Mouse (Mus musculus) lung, postnatal 0 days (tissue): Measurements from ENCODE around the gene Ttll8. TPM values are rescaled to one million over a fixed set of nuclear protein-coding genes. Genes with fewer than 3 reads are reported as not detected.

Source experiments
- ATAC-seq: fragments of 200-750 bp; cut with Nextera tagmentation; 2 replicates; pipeline ENCODE4 v1.8.0; 2017; ENCODE audit warnings: moderate library complexity
- DNase-seq: peaks from one replicate; pipeline ENCODE4 v3.0.0-alpha.2; 2016; ENCODE audit warnings: low spot score
- H3K27ac ChIP-seq: fragments of 300-500 bp; sonication (generic); 2 replicates; pipeline ENCODE4 v1.5.1; 2014; ENCODE audit warnings: antibody characterized with exemption, mild to moderate bottlenecking, low read length, mixed read lengths
- H3K27me3 ChIP-seq: fragments of 300-500 bp; sonication (generic); replicated peaks from 2 replicates; pipeline ENCODE4 v1.6.1; 2014; ENCODE audit warnings: low read length, mixed read lengths; ENCODE audit not compliant: insufficient read depth
- H3K36me3 ChIP-seq: fragments of 300-500 bp; sonication (generic); 2 replicates; pipeline ENCODE4 v1.6.1; 2014; ENCODE audit warnings: low read length, mixed read lengths; ENCODE audit not compliant: insufficient read depth
- H3K4me1 ChIP-seq: fragments of 300-500 bp; sonication (generic); 2 replicates; pipeline ENCODE4 v1.6.1; 2014; ENCODE audit warnings: antibody characterized with exemption, low read depth, low read length, mixed read lengths; ENCODE audit not compliant: insufficient read depth
- H3K4me2 ChIP-seq: fragments of 300-500 bp; sonication (generic); replicated peaks from 2 replicates; pipeline ENCODE4 v1.6.1; 2014; ENCODE audit warnings: low read depth, mild to moderate bottlenecking, low read length, moderate library complexity, mixed read lengths
- H3K4me3 ChIP-seq: fragments of 300-500 bp; sonication (generic); 2 replicates; pipeline ENCODE4 v1.5.1; 2014; ENCODE audit warnings: low read depth, low read length
- H3K9ac ChIP-seq: fragments of 300-500 bp; sonication (generic); replicated peaks from 2 replicates; pipeline ENCODE4 v1.6.1; 2014; ENCODE audit warnings: low read depth, mild to moderate bottlenecking
- H3K9me3 ChIP-seq: fragments of 300-500 bp; sonication (generic); 2 replicates; pipeline ENCODE4 v1.6.1; 2016; ENCODE audit warnings: low read length, mixed read lengths
- CTCF ChIP-seq: IDR thresholded peaks from 2 replicates; pipeline ENCODE4 v1.5.1; 2016; ENCODE audit warnings: antibody characterized with exemption, mild to moderate bottlenecking
- EP300 ChIP-seq: IDR thresholded peaks from 2 replicates; pipeline ENCODE4 v1.6.1; 2016; ENCODE audit warnings: antibody characterized with exemption, mild to moderate bottlenecking, control low read depth
- WGBS: fragments of 180-500 bp; shearing (Covaris S2); extraction: QIAGEN DNeasy Blood & Tissue Kit; methylation state at CpG from one replicate; pipeline ENCODE4 v1.1.7; 2014; 5-methylcytosine and 5-hydroxymethylcytosine counted together
- polyA plus RNA-seq: library from polyadenylated mRNA; unstranded; fragments of >200 nt; fragmentation: Nextera tagmentation; extraction: Ambion mirVana; gene quantifications from 2 replicates; pipeline ENCODE4 v1.2.1, GENCODE M21; 2015

The Ttll8 gene
- polyA plus RNA-seq, 1 experiment from 2014 or later: 0.06 TPM

GRCm38 (mm10) chr15:88856613-88857012 is 97.6 kb downstream of the Ttll8 start:
- WGBS: 85% methylated on average over 5 of the region's 5 CpGs

GRCm38 (mm10) chr15:88855896-88856417 is 98.3 kb downstream of the Ttll8 start:
- no peak for DNase-seq
- H3K4me2 ChIP-seq: no peak overlapping the region
- no peak overlapping the region for H3K4me3 ChIP-seq
- H3K9me3 ChIP-seq: no peaks in the 10 kb centered on the region
- no peak overlapping the region for H3K9ac ChIP-seq
- no peaks in the 10 kb centered on the region for H3K36me3 ChIP-seq
- ATAC-seq: no peak
- peak overlapping the region; percentile 82 for H3K27ac ChIP-seq
- no peak for TF ChIP-seq EP300
- no peak for TF ChIP-seq CTCF
- no peaks in the 10 kb centered on the region for H3K27me3 ChIP-seq
- 56% methylated on average over 6 of the region's 6 CpGs for WGBS
- peaks cover 22% of the 10 kb centered on the region for H3K4me1 ChIP-seq

More at GRCm38 (mm10) chr15:88856613-88857012, 97.6 kb downstream of the Ttll8 start:
- TF ChIP-seq CTCF: no peak
- no peak for TF ChIP-seq EP300
- no peak overlapping the region for H3K4me3 ChIP-seq
- ATAC-seq (no peak), DNase-seq (no peak)
- H3K36me3 ChIP-seq: no peaks in the 10 kb centered on the region
- no peaks in the 10 kb centered on the region for H3K9me3 ChIP-seq
- H3K27me3 ChIP-seq: no peaks in the 10 kb centered on the region
- H3K4me2 ChIP-seq: no peak overlapping the region
- peaks cover 24% of the 10 kb centered on the region for H3K4me1 ChIP-seq
- H3K27ac ChIP-seq: no peak overlapping the region
- no peak overlapping the region for H3K9ac ChIP-seq

- no peak overlapping the region for H3K4me2 ChIP-seq
- 49% methylated on average over 15 of the region's 15 CpGs for WGBS
- no peak overlapping the region for H3K9ac ChIP-seq
- H3K27ac ChIP-seq: peak overlapping the region; percentile 82
- TF ChIP-seq CTCF (no peak), EP300 (peak; percentile 28; the same call in 1 of the 2 replicates)
- no peaks in the 10 kb centered on the region for H3K27me3 ChIP-seq
- no peaks in the 10 kb centered on the region for H3K9me3 ChIP-seq
- H3K36me3 ChIP-seq: no peaks in the 10 kb centered on the region
- H3K4me3 ChIP-seq: no peak overlapping the region
- peaks cover 29% of the 10 kb centered on the region for H3K4me1 ChIP-seq
- peak; percentile 72 for DNase-seq
- peak; percentile 6 for ATAC-seq
Observed at GRCm38 (mm10) chr15:88854969-88855830, 99.0 kb downstream of the Ttll8 start.

GRCm38 (mm10) chr15:88854119-88854968 is 99.9 kb downstream of the Ttll8 start:
- WGBS: 27% methylated on average over 6 of the region's 6 CpGs
- no peak for TF ChIP-seq CTCF
- no peak for TF ChIP-seq EP300
- Histone ChIP-seq H3K4me1 (peaks cover 35% of the 10 kb centered on the region), H3K27ac (peak overlapping the region; percentile 82), H3K27me3 (no peaks in the 10 kb centered on the region), H3K4me3 (no peak overlapping the region), H3K9ac (no peak overlapping the region), H3K4me2 (no peak overlapping the region), H3K9me3 (no peaks in the 10 kb centered on the region), H3K36me3 (no peaks in the 10 kb centered on the region)
- ATAC-seq: no peak
- peak; percentile 66 for DNase-seq

GRCm38 (mm10) chr15:88853106-88853505 is 101.1 kb downstream of the Ttll8 start:
- Histone ChIP-seq H3K9ac (no peak overlapping the region), H3K4me2 (no peak overlapping the region), H3K4me3 (no peak overlapping the region), H3K9me3 (no peaks in the 10 kb centered on the region), H3K27ac (peak overlapping the region; percentile 97; the same call in 1 of the 2 replicates), H3K4me1 (peaks cover 35% of the 10 kb centered on the region), H3K36me3 (no peaks in the 10 kb centered on the region), H3K27me3 (no peaks in the 10 kb centered on the region)
- ATAC-seq (no peak), DNase-seq (no peak)
- TF ChIP-seq CTCF (no peak), EP300 (no peak)
- WGBS: 78% methylated on average over 9 of the region's 9 CpGs
